Comparison of ENCODE assay signal across 15 mouse cellular contexts in genomic region chr17:28019785-28020696, GRCm38 (mm10).
DNase-seq lines count a peak whose midpoint lies in the region; ATAC-seq and TF ChIP-seq lines count a peak whose summit lies in the region.
"Had no signal": no experiment of that assay in that cellular context is flagged by ENCODE, and none has a peak within 500 bp of the region (broad histone marks: within the 10 kb centered on the region; RNA-seq: fewer than 3 reads in every experiment).

No protein-coding gene starts in this region.

- DNase-seq in heart, adult 2 months, result peak; percentile 48 to 57
- no peak for DNase-seq in heart, adult 8-10 months (ENCODE audit: low spot score)
- no peak for DNase-seq in lung, postnatal 14 days
- DNase-seq in limb, embryonic 10.5 days (ENCODE audit: low spot score), result no peak
- DNase-seq in thymus, postnatal 0 days (ENCODE audit: low spot score), result no peak
- DNase-seq in ovary, postnatal 14 days (ENCODE audit: low spot score), result no peak
- DNase-seq: cerebellum, postnatal 14 days; right cerebral cortex, postnatal 14 days had no signal

- H3K36me3 ChIP-seq in heart, adult 2 months (ENCODE audit: control insufficient read depth, insufficient read depth, low read length), result no peaks in the 10 kb centered on the region; the same call in 1 of the 2 replicates
- no peaks in the 10 kb centered on the region for H3K36me3 ChIP-seq in lung, embryonic 15.5 days
- H3K36me3 ChIP-seq in limb, embryonic 10.5 days, result peaks cover 12% of the 10 kb centered on the region
- H3K36me3 ChIP-seq: hindbrain, embryonic 15.5 days; liver, embryonic 15.5 days; stomach, embryonic 15.5 days had no signal

- H3K9ac ChIP-seq in heart, adult 2 months (ENCODE audit: low read depth, low read length), result peak overlapping the region; percentile 17
- no peak overlapping the region for H3K9ac ChIP-seq in lung, embryonic 15.5 days
- H3K9ac ChIP-seq: hindbrain, embryonic 15.5 days; liver, embryonic 15.5 days; stomach, embryonic 15.5 days had no signal

- H3K4me2 ChIP-seq in lung, embryonic 15.5 days, result no peak overlapping the region
- H3K4me2 ChIP-seq: hindbrain, embryonic 15.5 days; liver, embryonic 15.5 days; stomach, embryonic 15.5 days had no signal

- no peaks in the 10 kb centered on the region for H3K27me3 ChIP-seq in heart, adult 2 months (ENCODE audit: control insufficient read depth, insufficient read depth, low read length)
- H3K27me3 ChIP-seq in lung, embryonic 15.5 days, result no peaks in the 10 kb centered on the region
- H3K27me3 ChIP-seq in limb, embryonic 10.5 days (ENCODE audit: low read depth, poor library complexity, severe bottlenecking), result no peaks in the 10 kb centered on the region
- H3K27me3 ChIP-seq: hindbrain, embryonic 15.5 days; liver, embryonic 15.5 days; stomach, embryonic 15.5 days had no signal

- WGBS in heart, adult 2 months, result 52% methylated on average over 21 of the region's 21 CpGs
- WGBS in lung, embryonic 15.5 days, result 67% methylated on average over 21 of the region's 21 CpGs
- 79% methylated on average over 21 of the region's 21 CpGs for WGBS in limb, embryonic 10.5 days

- peaks cover 59% of the 10 kb centered on the region for H3K4me1 ChIP-seq in heart, adult 2 months (ENCODE audit: control insufficient read depth, insufficient read depth, low read length)
- peaks cover 87% of the 10 kb centered on the region for H3K4me1 ChIP-seq in lung, embryonic 15.5 days
- peaks cover 72% of the 10 kb centered on the region for H3K4me1 ChIP-seq in brown adipose tissue, adult 24 weeks (ENCODE audit: control insufficient read depth, insufficient read depth, insufficient read length, low read length)
- peaks cover 61% of the 10 kb centered on the region for H3K4me1 ChIP-seq in limb, embryonic 10.5 days

- H3K9me3 ChIP-seq in lung, embryonic 15.5 days, result no peaks in the 10 kb centered on the region
- no peaks in the 10 kb centered on the region for H3K9me3 ChIP-seq in limb, embryonic 10.5 days (replicated peaks)
- H3K9me3 ChIP-seq: hindbrain, embryonic 15.5 days; liver, embryonic 15.5 days; stomach, embryonic 15.5 days had no signal

- no peak for ATAC-seq in lung, embryonic 15.5 days (ENCODE audit: borderline replicate concordance, extremely low read depth, low FRiP score, low TSS enrichment)

- no peak for TF ChIP-seq CTCF in heart, adult 2 months (IDR thresholded peaks at IDR 0.05)

- no peak overlapping the region for H3K4me3 ChIP-seq in heart, adult 2 months
- no peak overlapping the region for H3K4me3 ChIP-seq in lung, embryonic 15.5 days
- H3K4me3 ChIP-seq in brown adipose tissue, adult 24 weeks (ENCODE audit: insufficient read depth, low read depth, low read length), result no peak overlapping the region
- no peak overlapping the region for H3K4me3 ChIP-seq in limb, embryonic 10.5 days
- H3K4me3 ChIP-seq: erythroblast, embryonic 14.5 days; hindbrain, embryonic 15.5 days; liver, embryonic 15.5 days; myocyte; stomach, embryonic 15.5 days had no signal

- H3K79me2 ChIP-seq in heart, adult 2 months (replicated peaks; ENCODE audit: control insufficient read depth, insufficient read depth, low read length), result peaks cover 1% of the 10 kb centered on the region; the same call in 1 of the 2 replicates

- intact Hi-C loops in heart, adult 2 months (cut with DNase I), result no loop called here

- no peak for TF ChIP-seq POLR2A in heart, adult 2 months (IDR thresholded peaks at IDR 0.05; ENCODE audit: insufficient read depth, low read depth, low read length)

- TF ChIP-seq EP300 in heart, adult 2 months (IDR thresholded peaks at IDR 0.05; ENCODE audit: insufficient read depth, low read depth, low read length), result 0 out of 2 replicates have a peak, but pooled peaks have one; percentile 9

- peak overlapping the region; percentile 74 for H3K27ac ChIP-seq in heart, adult 2 months
- H3K27ac ChIP-seq in lung, embryonic 15.5 days, result peak overlapping the region; percentile 13; the same call in 1 of the 2 replicates
- peak overlapping the region; percentile 61 for H3K27ac ChIP-seq in brown adipose tissue, adult 24 weeks (replicated peaks; ENCODE audit: low read depth, low read length)
- H3K27ac ChIP-seq in limb, embryonic 10.5 days, result peak overlapping the region; percentile 43; the same call in 1 of the 2 replicates
- H3K27ac ChIP-seq: liver, embryonic 15.5 days; stomach, embryonic 15.5 days had no signal

Comparison
In these comparisons a context has a peak if more than half of its experiments do, and no peak if none do; other contexts are left out.
1. DNase-seq: peak in heart, adult 2 months (2 of 2); none in heart, adult 8-10 months (single experiment), lung, postnatal 14 days (single experiment), limb, embryonic 10.5 days (single experiment), thymus, postnatal 0 days (single experiment) and ovary, postnatal 14 days (single experiment).
2. H3K27ac ChIP-seq: peak in every context shown above with its lines; median percentile 74 in heart, adult 2 months; 61 in brown adipose tissue, adult 24 weeks; 43 in limb, embryonic 10.5 days; 13 in lung, embryonic 15.5 days.